Mouse (Mus musculus) ES-Bruce4 (cell line): Measurements from ENCODE around the gene Zfp973. TPM values are rescaled to one million over a fixed set of nuclear protein-coding genes. Genes with fewer than 3 reads are reported as not detected.
"Not testable (repeated sequence)": the region's sequence is repeated elsewhere in the genome, so short reads cannot be mapped to it uniquely, and the experiment has no call there.

Source experiments
- H3K27ac ChIP-seq: 2 replicates; pipeline ENCODE4 v1.5.1; 2012; ENCODE audit warnings: low read length, inconsistent platforms; ENCODE audit not compliant: insufficient read depth
- H3K27me3 ChIP-seq: 2 replicates; pipeline ENCODE4 v1.6.1; 2012; ENCODE audit warnings: mild to moderate bottlenecking, low read length, inconsistent platforms; ENCODE audit not compliant: control insufficient read depth, poor library complexity, insufficient read depth, severe bottlenecking
- H3K36me3 ChIP-seq: 2 replicates; pipeline ENCODE4 v1.6.1; 2012; ENCODE audit warnings: inconsistent platforms, mild to moderate bottlenecking, low read length, moderate library complexity; ENCODE audit not compliant: control insufficient read depth, poor library complexity, insufficient read depth, severe bottlenecking
- H3K4me1 ChIP-seq: one replicate; pipeline ENCODE4 v1.8.1; 2011; ENCODE audit warnings: low read length; ENCODE audit not compliant: control insufficient read depth, insufficient read depth
- H3K4me3 ChIP-seq: 2 replicates; pipeline ENCODE4 v1.5.1; 2011; ENCODE audit warnings: low read depth, mild to moderate bottlenecking, low read length
- H3K9ac ChIP-seq: 2 replicates; pipeline ENCODE4 v1.6.1; 2012; ENCODE audit warnings: low read depth, mild to moderate bottlenecking, inconsistent platforms; ENCODE audit not compliant: poor library complexity, severe bottlenecking
- H3K9me3 ChIP-seq: replicated peaks from 2 replicates; pipeline ENCODE4 v1.6.1; 2012; ENCODE audit warnings: mild to moderate bottlenecking, low read length, inconsistent platforms; ENCODE audit not compliant: control insufficient read depth, poor library complexity, insufficient read depth, severe bottlenecking
- polyA plus RNA-seq: library from polyadenylated mRNA; stranded (reverse); fragments of >200 nt; gene quantifications from 2 replicates; pipeline ENCODE4 v1.2.4, GENCODE M21; 2011; ENCODE audit warnings: low read depth; ENCODE audit not compliant: missing spikeins, insufficient read depth, insufficient read length

Gene Zfp973
- polyA plus RNA-seq = 11.8 and 12.3 TPM in 2 replicates

GRCm38 (mm10) chr2:176670222-176670621 is at the start of gene Zfp973:
TSS of gene Zfp973 (plus strand) at chr2:176670522.
- not testable (repeated sequence) for H3K27ac ChIP-seq, H3K4me1 ChIP-seq, H3K4me3 ChIP-seq, H3K27me3 ChIP-seq, H3K9ac ChIP-seq, H3K9me3 ChIP-seq, H3K36me3 ChIP-seq

- not testable (repeated sequence) for H3K36me3 ChIP-seq, H3K9ac ChIP-seq, H3K27ac ChIP-seq, H3K4me1 ChIP-seq, H3K27me3 ChIP-seq, H3K9me3 ChIP-seq, H3K4me3 ChIP-seq
Observed at GRCm38 (mm10) chr2:176636244-176636643, 34.1 kb upstream of the Zfp973 start, which contains the start of gene Gm14308. TSS of gene Gm14308 (minus strand) at chr2:176636344.

- H3K27ac ChIP-seq, H3K4me1 ChIP-seq, H3K36me3 ChIP-seq, H3K9me3 ChIP-seq, H3K27me3 ChIP-seq: not testable (repeated sequence)
- peak within 1 kb of the TSS; percentile 61 for H3K4me3 ChIP-seq
- H3K9ac ChIP-seq = peak within 1 kb of the TSS; percentile 12; the same call in 1 of the 2 replicates
Observed at GRCm38 (mm10) chr2:176708051-176708450, 37.7 kb downstream of the Zfp973 start, which contains the start of gene Gm14305. TSS of gene Gm14305 (plus strand) at chr2:176708328.

Other genes starting within 250 kb of the Zfp973 start
- gene Gm14435, start 246.9 kb upstream of the Zfp973 start, polyA plus RNA-seq = 8.0 and 13.0 TPM in 2 replicates
- 10.9 TPM in 1 of 2 replicates, not detected in the other for gene Gm14434, start 183.7 kb upstream of the Zfp973 start, polyA plus RNA-seq
- gene Zfp967, start 149.5 kb upstream of the Zfp973 start, polyA plus RNA-seq = not detected in 2 replicates
- gene Gm14308, start 34.2 kb upstream of the Zfp973 start, polyA plus RNA-seq = 5.4 TPM in 1 of 2 replicates, not detected in the other
- 9.5 and 10.5 TPM in 2 replicates for gene Gm14305, start 37.8 kb downstream of the Zfp973 start, polyA plus RNA-seq
- gene Gm14295, start 128.1 kb downstream of the Zfp973 start, polyA plus RNA-seq = 15.9 and 21.7 TPM in 2 replicates
- not detected in 2 replicates for gene Gm14408, start 160.6 kb downstream of the Zfp973 start, polyA plus RNA-seq